Mouse (Mus musculus): Measurements from ENCODE around the gene Csf2rb2.

DNA sequence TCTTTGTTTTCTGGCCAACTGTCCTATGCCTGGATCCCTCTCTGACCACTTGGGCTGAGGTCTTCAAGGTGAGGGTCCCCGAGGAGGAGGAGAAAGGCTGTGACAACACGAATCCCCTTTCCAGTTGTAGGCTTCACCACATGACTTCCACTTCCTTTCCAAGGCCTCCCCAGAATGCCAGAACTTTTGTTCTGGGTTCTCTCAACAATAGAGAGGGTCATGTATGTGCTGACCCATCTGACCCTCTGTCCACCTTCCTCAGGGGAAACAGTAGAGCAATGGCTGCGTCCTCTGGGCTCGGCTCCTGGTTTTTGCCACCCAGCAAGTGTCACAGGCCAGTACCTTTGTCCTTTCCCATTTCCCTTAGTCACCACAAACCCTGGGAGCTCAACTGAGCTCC lies 5.5 kb upstream of the Csf2rb2 start:
- no peak for TF ChIP-seq CTCF (IDR thresholded peaks at IDR 0.05; ENCODE audit: control insufficient read depth, insufficient read depth, insufficient replicate concordance, low read depth, low read length)
- no peak for TF ChIP-seq POLR2A (IDR thresholded peaks at IDR 0.05; ENCODE audit: control insufficient read depth, low read depth, low read length)

Measured in testis, adult 2 months (tissue).